ENCODE assay signal across 8 mouse cellular contexts in the genomic region with DNA sequence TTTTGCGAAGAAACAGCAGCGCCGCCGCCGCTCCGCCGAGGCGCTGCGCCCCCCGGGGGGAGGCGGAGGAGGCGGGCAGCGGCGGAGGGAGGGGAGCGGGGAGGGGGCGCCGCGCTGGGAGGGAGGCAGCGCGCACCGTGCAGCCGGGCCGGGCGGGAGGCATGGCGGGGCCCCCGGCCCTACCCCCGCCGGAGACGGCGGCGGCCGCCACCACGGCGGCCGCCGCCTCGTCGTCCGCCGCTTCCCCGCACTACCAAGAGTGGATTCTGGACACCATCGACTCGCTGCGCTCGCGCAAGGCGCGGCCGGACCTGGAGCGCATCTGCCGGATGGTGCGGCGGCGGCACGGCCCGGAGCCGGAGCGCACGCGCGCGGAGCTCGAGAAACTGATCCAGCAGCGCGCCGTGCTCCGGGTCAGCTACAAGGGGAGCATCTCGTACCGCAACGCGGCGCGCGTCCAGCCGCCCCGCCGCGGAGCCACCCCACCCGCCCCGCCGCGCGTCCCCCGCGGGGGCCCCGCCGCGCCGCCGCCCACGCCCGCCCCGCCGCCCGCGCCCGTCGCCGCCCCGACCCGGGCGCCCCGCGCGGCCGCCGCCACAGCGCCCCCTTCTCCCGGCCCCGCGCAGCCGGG. TPM values are rescaled to one million over a fixed set of nuclear protein-coding genes. Genes with fewer than 3 reads are reported as not detected.
A peak's percentile ranks its signal among the peaks of the same experiment; 100 is the strongest.
DNase-seq lines count a peak whose midpoint lies in the region; ATAC-seq and TF ChIP-seq lines count a peak whose summit lies in the region.

A gene (plus strand): TSS at position 162 of the 631 bp plus-strand sequence.

- peak within 1 kb of the TSS; percentile 81 for H3K4me2 ChIP-seq in hindbrain, postnatal 0 days (ENCODE audit: low read depth, low read length)
- H3K4me2 ChIP-seq in limb, embryonic 12.5 days: peak within 1 kb of the TSS; percentile 87
- H3K4me2 ChIP-seq in midbrain, embryonic 14.5 days (ENCODE audit: low read length): peak within 1 kb of the TSS; percentile 77
- H3K4me2 ChIP-seq in stomach, postnatal 0 days (replicated peaks; ENCODE audit: low read depth): peak within 1 kb of the TSS; percentile 92

- H3K4me1 ChIP-seq in hindbrain, postnatal 0 days (ENCODE audit: insufficient read depth, low read length): 0 out of 2 replicates have a peak, but pooled peaks cover 4% of the 10 kb centered on the region
- peaks cover 37% of the 10 kb centered on the region for H3K4me1 ChIP-seq in limb, embryonic 12.5 days (replicated peaks)
- H3K4me1 ChIP-seq in midbrain, embryonic 14.5 days (ENCODE audit: control insufficient read depth, insufficient read depth, low read length): peaks cover 16% of the 10 kb centered on the region
- peaks cover 10% of the 10 kb centered on the region for H3K4me1 ChIP-seq in stomach, postnatal 0 days (replicated peaks; ENCODE audit: control insufficient read depth, insufficient read depth)

- intact Hi-C loops in left cerebral cortex, adult 2 months (cut with DNase I): loop anchor here (2.0 kb wide), 2 partner anchors 43 to 99 kb away; a partner anchor contains a TSS

- peak within 1 kb of the TSS; percentile 70 for H3K4me3 ChIP-seq in left cerebral cortex, adult 2 months
- peak within 1 kb of the TSS; percentile 77 for H3K4me3 ChIP-seq in hindbrain, postnatal 0 days (ENCODE audit: low read length)
- peak within 1 kb of the TSS; percentile 84 for H3K4me3 ChIP-seq in limb, embryonic 12.5 days (replicated peaks)
- H3K4me3 ChIP-seq in midbrain, embryonic 14.5 days (replicated peaks; ENCODE audit: low read depth, low read length): peak within 1 kb of the TSS; percentile 72
- H3K4me3 ChIP-seq in stomach, postnatal 0 days (ENCODE audit: low read depth, low read length): peak within 1 kb of the TSS; percentile 71

- peak; percentile 31; the same call in 1 of the 2 replicates for ATAC-seq in hindbrain, postnatal 0 days
- no peak for ATAC-seq in limb, embryonic 12.5 days (ENCODE audit: insufficient number of reproducible peaks, insufficient read depth, low FRiP score, low TSS enrichment, low read depth)
- peak; percentile 46; the same call in 1 of the 2 replicates for ATAC-seq in midbrain, embryonic 14.5 days (ENCODE audit: low FRiP score, low TSS enrichment)
- 0 out of 2 replicates have a peak, but pooled peaks have one; percentile 3 for ATAC-seq in stomach, postnatal 0 days (ENCODE audit: low FRiP score, low TSS enrichment)

- H3K9me3 ChIP-seq in hindbrain, postnatal 0 days (ENCODE audit: low read length): no peaks in the 10 kb centered on the region
- no peaks in the 10 kb centered on the region for H3K9me3 ChIP-seq in limb, embryonic 12.5 days
- no peaks in the 10 kb centered on the region for H3K9me3 ChIP-seq in midbrain, embryonic 14.5 days (ENCODE audit: control insufficient read depth, low read length)
- H3K9me3 ChIP-seq in stomach, postnatal 0 days (ENCODE audit: control insufficient read depth, low read length): no peaks in the 10 kb centered on the region

- H3K36me3 ChIP-seq in hindbrain, postnatal 0 days (ENCODE audit: insufficient read depth, low read length): peaks cover 9% of the 10 kb centered on the region; the same call in 1 of the 2 replicates
- H3K36me3 ChIP-seq in limb, embryonic 12.5 days: peaks cover 39% of the 10 kb centered on the region
- H3K36me3 ChIP-seq in midbrain, embryonic 14.5 days (ENCODE audit: control insufficient read depth, insufficient read depth, low read length): peaks cover 31% of the 10 kb centered on the region
- peaks cover 6% of the 10 kb centered on the region; the same call in 1 of the 2 replicates for H3K36me3 ChIP-seq in stomach, postnatal 0 days (ENCODE audit: control insufficient read depth, insufficient read depth, low read length)

- DNase-seq in left cerebral cortex, adult 2 months (ENCODE audit: extremely low spot score in 1 of 2, low spot score in 2 of 2): peak in 1 of 2 experiments; percentile 64
- no peak for DNase-seq in left cerebral cortex, adult 9 months (ENCODE audit: low spot score in 2 of 2)
- DNase-seq in cerebellum, adult 9-11 months: peak; percentile 68
- peak in 1 of 2 experiments; percentile 51 for DNase-seq in gastrocnemius, adult 8-10 months (ENCODE audit: low spot score in 2 of 2)
- peak; percentile 72 for DNase-seq in hindbrain, postnatal 0 days (ENCODE audit: low spot score)
- peak; percentile 84 for DNase-seq in midbrain, embryonic 14.5 days
- peak; percentile 58 for DNase-seq in stomach, postnatal 0 days (ENCODE audit: low spot score)

- TF ChIP-seq EP300 in stomach, postnatal 0 days (optimal IDR thresholded peaks at IDR 0.05): no peak

- WGBS in hindbrain, postnatal 0 days: 4% methylated on average over 36 of the region's 112 CpGs
- WGBS in limb, embryonic 12.5 days: under 1% methylated on average over 46 of the region's 112 CpGs
- WGBS in midbrain, embryonic 14.5 days: 0% methylated on average over 63 of the region's 112 CpGs
- WGBS in stomach, postnatal 0 days: under 1% methylated on average over 45 of the region's 112 CpGs

- peak within 1 kb of the TSS; percentile 86 for H3K27ac ChIP-seq in left cerebral cortex, adult 2 months
- peak within 1 kb of the TSS; percentile 91 for H3K27ac ChIP-seq in hindbrain, postnatal 0 days
- H3K27ac ChIP-seq in limb, embryonic 12.5 days: peak within 1 kb of the TSS; percentile 99
- peak within 1 kb of the TSS; percentile 96 for H3K27ac ChIP-seq in midbrain, embryonic 14.5 days (replicated peaks; ENCODE audit: low read depth, low read length)
- peak within 1 kb of the TSS; percentile 92 for H3K27ac ChIP-seq in stomach, postnatal 0 days (replicated peaks)

- no peak for TF ChIP-seq CTCF in left cerebral cortex, adult 2 months (IDR thresholded peaks at IDR 0.05)
- TF ChIP-seq CTCF in hindbrain, postnatal 0 days (IDR thresholded peaks at IDR 0.05; ENCODE audit: low read depth): no peak
- TF ChIP-seq CTCF in stomach, postnatal 0 days (IDR thresholded peaks at IDR 0.05; ENCODE audit: low read depth): no peak

- no peaks in the 10 kb centered on the region for H3K27me3 ChIP-seq in hindbrain, postnatal 0 days (ENCODE audit: insufficient read depth, low read length)
- H3K27me3 ChIP-seq in limb, embryonic 12.5 days: peaks cover 21% of the 10 kb centered on the region
- peaks cover 16% of the 10 kb centered on the region; the same call in 1 of the 2 replicates for H3K27me3 ChIP-seq in midbrain, embryonic 14.5 days (ENCODE audit: control insufficient read depth, insufficient read depth, low read length)
- H3K27me3 ChIP-seq in stomach, postnatal 0 days (ENCODE audit: control insufficient read depth, insufficient read depth, low read length): no peaks in the 10 kb centered on the region

- H3K9ac ChIP-seq in hindbrain, postnatal 0 days (replicated peaks; ENCODE audit: low read length): peak within 1 kb of the TSS; percentile 78
- H3K9ac ChIP-seq in limb, embryonic 12.5 days (replicated peaks): peak within 1 kb of the TSS; percentile 91
- H3K9ac ChIP-seq in midbrain, embryonic 14.5 days (replicated peaks; ENCODE audit: low read length): peak within 1 kb of the TSS; percentile 67
- H3K9ac ChIP-seq in stomach, postnatal 0 days (ENCODE audit: low read length): peak within 1 kb of the TSS; percentile 66

RNA-seq across cellular contexts. Expression of the gene that starts here (rescaled TPM):
- total RNA-seq in left cerebral cortex, adult 2 months (2021): 10 to 100 TPM; 39.3 to 43.7 TPM
- total RNA-seq in gastrocnemius, adult 8-10 months (2022): 10 to 100 TPM; 14.6 to 17.7 (median 16.2) TPM
- 58.6 and 96.8 TPM in 2 replicates for total RNA-seq in hindbrain, postnatal 0 days (2014; rRNA removed)
- 5.7 and 5.9 TPM in 2 replicates for polyA plus RNA-seq in hindbrain, postnatal 0 days (2015; fragmentation: Nextera tagmentation; extraction: Ambion mirVana)
- 13.0 and 14.4 TPM in 2 replicates for polyA plus RNA-seq in limb, embryonic 12.5 days (2016; fragmentation: Nextera tagmentation; extraction: Ambion mirVana)
- polyA plus RNA-seq in midbrain, embryonic 14.5 days (2014; fragmentation: Nextera tagmentation; extraction: Ambion mirVana): 10.5 and 14.2 TPM in 2 replicates
- 4.2 and 4.5 TPM in 2 replicates for polyA plus RNA-seq in stomach, postnatal 0 days (2015; fragmentation: Nextera tagmentation; extraction: Ambion mirVana)

Comparison
In these comparisons a context has a peak if more than half of its experiments do, and no peak if none do; other contexts are left out.
1. DNase-seq: peak in cerebellum, adult 9-11 months (single experiment), hindbrain, postnatal 0 days (single experiment), midbrain, embryonic 14.5 days (single experiment) and stomach, postnatal 0 days (single experiment); none in left cerebral cortex, adult 9 months (0 of 2).
2. Peak in every context shown above with its lines, with median percentiles within 50 percentile points of each other: H3K27ac ChIP-seq, H3K4me3 ChIP-seq, H3K4me2 ChIP-seq and H3K9ac ChIP-seq.